Mouse (Mus musculus): Measurements from ENCODE around the gene Myocd.

DNA sequence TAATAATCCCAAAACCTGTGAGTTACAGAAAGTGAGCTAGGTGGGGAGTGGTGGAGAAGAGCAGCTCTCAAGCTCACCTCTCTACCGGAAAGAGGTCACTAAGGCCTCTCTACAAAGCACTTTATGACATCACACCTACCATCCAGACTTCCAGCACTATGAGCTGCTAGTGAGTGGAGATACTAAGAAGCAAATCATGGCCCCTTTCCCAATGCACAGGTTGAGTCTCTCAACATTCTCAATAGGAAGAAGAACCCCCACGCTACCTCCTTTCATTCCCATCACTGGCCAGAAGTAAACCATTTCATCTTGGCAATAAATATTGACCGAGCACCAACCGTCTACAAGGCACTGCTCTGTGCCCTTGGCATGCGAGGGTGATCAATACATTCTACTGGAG, 110.0 kb downstream of the Myocd start, which contains the start of gene 1700086D15Rik:
- no peak for TF ChIP-seq CTCF (IDR thresholded peaks at IDR 0.05; ENCODE audit: extremely low read depth, insufficient read length, insufficient replicate concordance, low read depth, low read length)
- no peak for TF ChIP-seq POLR2A (IDR thresholded peaks at IDR 0.05; ENCODE audit: low read depth, low read length)
